Mouse (Mus musculus) CD4-positive, CD25-positive, alpha-beta regulatory T cell, adult 2 months (primary cell): ENCODE measurements at regions not wholly inside any gene's neighbourhood (a gene's known extent, or its start where the extent isn't known, plus 50 kb on each side); places are given as distances from the start of the nearest gene placed in this dataset.

ENCODE experiments used
- DNase-seq: peaks from one replicate; pipeline ENCODE4 v3.0.0-alpha.2; 2012; ENCODE audit warnings: low read depth, low spot score

DNA sequence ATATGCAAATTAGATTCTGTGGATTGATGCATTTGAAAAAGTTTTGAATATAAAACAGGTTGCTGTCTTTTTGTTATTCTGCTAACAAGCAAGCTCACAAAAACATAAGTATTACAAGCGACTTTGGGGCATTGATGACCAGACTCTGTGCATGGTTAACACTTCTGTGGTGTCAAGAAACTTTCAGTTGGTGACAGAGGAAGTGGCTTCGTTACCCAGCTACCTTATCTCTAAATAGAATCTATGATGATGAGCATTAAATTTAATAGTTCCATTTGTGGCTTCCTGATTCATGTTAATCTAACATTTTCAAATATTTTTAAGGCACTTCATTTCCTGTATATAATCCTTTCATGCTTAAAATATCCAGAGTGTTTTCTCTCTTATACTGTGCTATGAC is 100.8 kb downstream of the Tm2d1 start:
- DNase-seq = peak; percentile 69

DNA sequence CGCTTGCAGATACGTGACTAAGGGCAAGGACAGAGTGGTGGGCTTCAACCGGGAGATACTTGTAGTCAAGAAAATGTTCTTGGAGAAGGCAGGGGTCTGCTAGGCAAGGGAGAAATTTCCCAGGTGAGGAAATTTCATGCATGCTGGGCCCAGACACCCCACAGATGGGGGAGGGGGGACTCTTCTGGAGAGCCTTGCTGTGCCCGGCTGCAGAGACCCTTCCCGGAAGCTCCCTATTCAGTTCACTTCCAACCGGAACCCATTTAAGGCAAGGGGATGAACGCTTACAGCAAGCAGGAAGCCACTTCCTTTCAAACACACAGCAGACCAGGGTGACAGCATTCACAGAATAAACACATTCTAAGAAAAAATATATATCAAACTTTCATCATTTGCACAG is 124.8 kb downstream of the Tm2d1 start:
- no peak for DNase-seq

DNA sequence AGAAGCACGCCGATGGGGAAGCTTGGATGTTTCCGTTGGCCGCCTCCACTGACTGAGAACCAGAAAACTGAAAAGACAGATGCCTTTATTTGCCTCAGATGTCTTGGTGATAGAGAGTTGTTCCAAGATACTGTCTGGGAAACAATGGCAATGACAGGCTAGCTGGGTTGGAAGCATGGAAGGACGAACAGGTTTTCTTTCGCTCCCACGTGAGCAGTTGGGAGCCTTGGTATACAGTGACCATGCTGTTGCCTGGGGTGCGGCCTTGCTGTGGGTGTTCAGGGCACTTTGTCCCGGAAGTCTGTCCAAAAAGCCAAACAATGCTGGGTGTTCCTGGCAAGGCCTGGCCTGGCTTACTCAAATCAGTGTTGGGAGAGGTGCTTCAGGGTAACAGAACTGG is 125.4 kb downstream of the Tm2d1 start:
- no peak for DNase-seq

DNA sequence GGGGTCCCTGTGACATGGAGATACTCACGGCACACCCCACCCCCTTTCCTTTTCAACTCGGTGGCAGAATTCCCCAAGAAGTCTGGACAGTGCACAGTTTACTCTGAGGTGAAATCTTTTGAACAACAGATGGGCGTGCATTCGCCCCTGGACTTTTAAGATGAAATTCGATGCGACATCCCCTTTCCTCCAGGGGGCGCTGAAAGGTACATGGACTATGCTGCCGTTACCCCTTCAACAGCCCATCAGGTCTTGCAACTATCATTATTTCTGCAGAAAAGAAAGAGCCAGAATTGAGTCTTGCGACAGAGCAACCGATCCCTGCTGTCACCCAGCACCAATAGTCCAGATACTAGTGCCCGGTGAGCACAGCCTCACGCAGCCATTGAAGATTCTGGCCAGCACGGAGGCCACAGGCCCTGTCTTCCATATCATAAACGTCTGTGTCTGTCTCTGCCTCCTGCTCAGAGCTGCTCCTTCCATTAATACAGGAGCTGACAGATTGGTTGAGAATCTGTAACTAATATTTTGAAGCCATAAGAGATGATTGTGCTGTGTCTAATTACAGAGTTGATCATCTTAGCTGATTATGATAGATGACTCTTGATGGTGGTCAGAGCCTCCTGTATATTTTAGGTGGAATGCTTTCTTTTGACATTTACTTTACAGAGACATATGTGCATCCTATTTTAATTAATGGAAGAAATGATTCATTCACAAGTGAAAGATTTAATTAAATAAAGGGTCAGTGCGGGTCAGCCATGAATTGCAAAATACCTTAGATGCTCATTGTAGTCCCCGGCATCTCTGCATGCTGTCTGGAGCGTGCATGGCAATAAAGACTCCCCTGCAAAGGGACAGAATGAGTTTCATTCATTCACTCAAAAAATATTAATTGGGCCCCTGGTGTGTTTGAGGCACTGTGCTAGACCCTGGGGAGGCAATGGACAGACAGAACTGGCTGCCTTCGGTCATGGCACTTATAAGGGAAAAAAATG is 128.0 kb downstream of the Tm2d1 start:
- peak; percentile 74 for DNase-seq

DNA sequence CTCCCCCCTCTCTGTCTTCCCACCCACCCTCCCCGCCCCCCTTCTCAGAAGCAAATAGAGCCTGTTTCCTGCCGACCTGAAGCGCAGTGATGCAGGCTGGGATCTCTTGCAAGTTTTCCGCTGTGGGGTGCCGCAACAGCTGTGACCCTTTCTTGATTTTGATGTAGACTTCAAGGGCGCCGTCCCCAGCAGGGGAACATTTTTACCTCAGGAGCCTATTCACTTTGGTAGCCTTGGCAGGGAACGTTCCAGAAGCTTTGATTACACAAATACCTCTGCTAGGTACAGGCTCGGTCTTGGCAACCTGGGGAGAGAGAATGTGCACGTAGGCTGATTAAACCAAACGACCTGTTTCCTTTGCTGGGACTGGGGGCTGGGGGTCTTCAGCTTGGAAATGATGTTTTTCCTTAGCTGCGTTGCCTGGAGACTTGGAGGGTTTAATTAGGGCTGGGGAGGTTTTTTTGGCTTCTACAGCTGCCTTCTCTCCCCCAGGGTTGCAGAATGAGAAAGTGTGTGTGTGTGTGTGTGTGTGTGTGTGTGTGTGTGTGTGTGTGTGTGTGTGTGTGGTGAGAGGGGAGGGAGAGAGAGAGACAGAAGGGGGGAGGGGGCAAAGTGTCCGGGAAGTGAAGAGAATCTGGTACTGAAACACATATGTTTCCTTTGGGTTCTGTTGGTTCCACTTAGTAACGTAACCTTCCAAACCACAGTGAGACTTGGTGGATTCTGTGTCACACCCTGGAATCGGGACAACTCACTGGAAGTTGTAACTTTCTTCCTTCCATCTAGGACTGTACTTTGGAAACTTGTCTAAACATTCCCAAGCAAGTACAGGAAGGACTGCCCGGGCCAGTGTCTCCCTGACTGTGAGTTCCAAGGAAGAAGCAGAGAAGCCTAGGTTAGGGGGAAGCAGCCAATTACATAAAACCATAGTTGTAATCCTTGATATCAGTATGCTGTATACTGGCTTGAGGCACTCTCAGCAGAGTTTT is 138.9 kb downstream of the Tm2d1 start:
- peak; percentile 56 for DNase-seq

DNA sequence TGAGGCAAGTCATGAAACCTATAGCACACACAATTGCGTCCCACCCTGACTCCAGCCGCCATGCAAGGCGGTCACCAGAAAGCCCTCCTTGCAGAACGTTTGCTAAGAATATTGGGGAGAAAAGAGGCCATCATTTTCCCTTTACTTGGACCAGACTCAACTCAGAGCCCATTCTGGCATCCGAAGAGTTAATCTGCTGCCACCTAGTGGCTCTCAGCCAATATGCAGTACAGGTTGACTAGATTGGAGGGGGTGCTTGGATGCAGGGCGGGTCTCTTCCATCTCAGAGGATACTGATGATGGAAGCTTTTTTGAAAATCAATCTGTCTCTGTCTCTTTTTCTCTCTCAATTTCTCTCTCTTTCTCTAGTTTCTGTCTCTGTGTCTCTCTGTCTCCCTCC is 139.6 kb downstream of the Tm2d1 start:
- DNase-seq = peak; percentile 81

DNA sequence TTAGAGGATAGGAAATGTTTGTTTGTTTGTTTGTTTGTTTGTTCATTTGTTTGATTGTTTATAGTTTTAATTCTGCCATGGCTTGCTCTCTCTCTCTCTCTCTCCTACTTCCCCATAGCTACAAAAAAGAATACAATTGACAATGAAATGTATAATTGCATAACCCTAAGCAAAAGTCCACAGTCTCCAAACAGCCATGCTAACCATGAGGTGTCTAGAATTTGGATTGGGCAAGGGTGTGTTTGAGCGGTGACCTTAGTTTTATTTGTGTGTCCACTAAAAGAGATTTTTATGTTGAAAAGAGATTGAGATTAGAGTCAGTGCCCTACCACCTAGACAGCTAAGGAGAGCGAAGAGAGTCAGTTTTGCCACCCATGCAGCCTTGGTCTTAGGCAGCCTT is 141.2 kb downstream of the Tm2d1 start:
- no peak for DNase-seq

DNA sequence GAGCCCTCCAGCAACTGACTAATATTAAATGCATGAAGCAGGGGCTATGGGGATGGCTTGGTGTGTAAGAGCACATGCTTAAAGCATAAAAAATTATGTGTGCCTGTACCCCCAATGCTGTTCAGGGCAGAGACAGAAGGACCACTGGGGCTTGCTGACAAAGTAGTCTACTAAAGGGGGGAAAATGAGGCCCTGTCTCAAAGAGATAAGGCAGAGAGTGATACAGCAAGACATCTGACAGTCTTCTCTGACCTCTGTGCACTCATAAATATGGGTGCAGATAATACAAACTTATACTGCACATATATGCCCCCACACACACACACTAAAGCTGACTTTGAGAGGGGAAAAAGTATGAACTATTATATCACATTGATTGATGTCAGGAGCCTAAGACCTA is 142.8 kb downstream of the Tm2d1 start:
- DNase-seq = no peak

DNA sequence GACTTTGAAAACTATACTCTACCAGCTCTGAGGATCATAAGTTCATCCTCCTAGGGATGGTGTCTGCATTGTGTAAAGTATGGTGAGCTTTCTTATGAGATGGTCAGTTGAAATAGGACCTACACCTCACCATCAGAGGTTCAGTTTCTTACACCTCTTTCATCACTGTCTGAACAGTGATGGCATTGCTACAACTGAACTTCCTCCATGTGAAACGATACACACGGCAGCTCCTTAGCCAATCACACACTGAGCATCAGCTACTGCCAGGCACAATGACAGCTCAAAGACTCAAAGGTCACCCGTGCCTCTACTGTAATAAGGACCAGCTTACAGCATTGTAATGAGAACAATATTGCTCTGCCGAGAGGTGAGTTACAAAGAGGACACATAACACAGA is 145.0 kb downstream of the Tm2d1 start:
- DNase-seq = no peak

DNA sequence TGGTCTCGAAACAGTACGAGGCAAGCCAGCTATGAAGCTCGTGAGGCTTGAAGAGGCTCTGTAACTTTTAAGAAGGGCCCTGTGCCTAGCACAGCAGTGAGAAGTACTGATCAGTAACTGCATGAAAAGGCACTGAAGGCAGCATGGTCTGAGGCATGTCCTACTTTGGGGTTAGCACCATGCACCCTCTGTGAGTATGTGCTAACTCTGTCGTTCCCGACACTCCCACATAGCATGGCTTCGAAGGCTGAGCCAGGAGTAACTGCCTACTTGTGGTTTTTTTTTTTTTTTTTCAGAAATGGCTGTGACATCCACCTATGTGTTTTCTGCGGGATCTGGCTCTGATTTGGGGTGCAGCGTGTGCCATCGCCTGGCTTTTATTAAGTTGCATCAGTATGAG is 145.6 kb downstream of the Tm2d1 start:
- DNase-seq = no peak

DNA sequence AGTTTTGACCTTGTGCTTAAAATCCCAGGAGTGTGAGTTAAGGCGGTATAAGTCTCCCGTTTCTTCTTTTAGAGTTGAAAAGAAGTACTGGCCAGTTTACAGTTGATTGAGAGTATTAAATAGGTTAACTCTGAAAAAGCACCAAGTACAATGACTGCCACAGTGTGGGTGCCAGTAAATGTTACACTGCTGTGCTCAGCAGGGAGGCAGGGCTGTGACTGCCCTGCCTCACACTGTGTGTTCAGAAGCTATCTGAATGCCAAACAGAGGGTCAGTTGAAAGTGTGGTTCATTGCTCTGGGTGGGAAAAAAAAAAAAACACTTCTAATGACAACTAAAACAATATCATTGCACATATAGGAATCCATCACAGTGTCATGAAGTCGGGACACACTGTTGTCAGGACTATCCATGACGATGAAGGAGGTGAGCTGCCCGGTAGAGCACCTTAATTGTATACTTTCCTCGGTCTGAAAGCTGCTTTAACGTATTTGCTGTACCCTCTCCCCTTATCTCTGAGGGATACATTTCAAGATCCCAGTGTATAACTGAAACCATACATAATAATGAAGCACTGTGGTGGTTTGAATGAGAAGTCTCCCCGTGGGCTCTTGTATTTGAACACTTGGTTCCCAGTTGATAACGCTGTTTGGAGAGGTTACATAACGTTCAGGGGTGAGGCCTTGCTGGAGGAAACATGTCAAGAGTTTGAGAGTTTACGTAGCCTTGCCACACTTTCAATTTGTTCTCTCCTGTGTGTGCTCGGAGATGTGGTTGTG is 146.9 kb downstream of the Tm2d1 start:
- DNase-seq = no peak

DNA sequence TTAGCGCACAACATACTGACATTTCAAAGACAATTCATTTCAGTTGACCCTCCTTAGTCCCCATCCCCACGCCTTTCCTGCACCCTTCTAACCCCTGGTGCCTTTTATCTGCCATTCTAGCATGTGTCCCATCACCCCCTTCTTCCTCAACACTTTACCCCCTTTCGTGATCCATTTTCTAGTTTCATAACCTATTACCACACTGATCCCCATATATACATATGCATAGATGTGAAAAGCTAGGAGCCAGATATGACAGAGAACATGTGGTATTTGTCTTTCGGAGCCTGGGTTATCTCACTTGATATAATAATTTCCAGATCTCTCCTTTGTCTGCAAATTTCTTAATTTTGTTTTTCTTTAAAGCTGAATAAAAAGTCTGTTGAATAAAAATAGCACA is 154.9 kb downstream of the Tm2d1 start:
- DNase-seq = no peak

DNA sequence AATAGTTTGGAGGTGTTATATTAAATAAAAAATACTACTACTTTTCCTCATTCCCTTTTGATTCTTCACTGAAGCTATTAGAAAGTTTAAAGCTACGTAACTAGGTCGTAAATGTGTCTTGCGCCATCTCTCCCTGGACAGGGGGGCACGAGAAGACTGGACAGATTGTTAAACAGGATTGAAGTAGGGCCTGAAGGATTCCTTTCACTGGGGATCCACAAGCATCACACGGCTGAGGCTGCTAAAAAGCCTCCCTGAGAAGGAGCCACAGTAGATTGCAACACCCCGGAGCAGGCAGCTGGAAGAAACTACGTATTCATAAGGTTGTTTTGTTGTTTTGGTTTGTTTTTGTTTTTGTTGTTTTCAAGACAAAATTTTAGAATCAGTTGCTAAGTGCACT is 158.7 kb downstream of the Tm2d1 start:
- DNase-seq = no peak

DNA sequence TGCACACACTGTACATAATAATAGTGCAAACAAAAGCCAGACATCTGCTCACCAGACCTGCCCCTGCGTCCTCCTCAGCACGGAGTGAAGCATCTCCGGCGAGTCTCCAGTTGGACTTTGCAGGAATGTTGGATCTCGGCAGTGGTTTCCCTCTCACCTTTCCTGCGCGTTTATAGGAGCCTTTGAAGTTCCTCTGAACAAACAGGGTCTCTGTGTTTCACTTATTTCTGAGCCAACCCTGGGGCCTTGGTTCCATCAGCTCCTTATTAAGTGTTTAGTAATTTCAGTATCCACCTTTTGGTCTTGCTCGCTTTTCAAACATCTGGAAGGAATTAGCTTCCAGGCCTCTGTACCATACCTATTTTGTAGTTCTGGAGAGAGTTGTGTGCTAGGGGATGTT is 159.7 kb downstream of the Tm2d1 start:
- no peak for DNase-seq

DNA sequence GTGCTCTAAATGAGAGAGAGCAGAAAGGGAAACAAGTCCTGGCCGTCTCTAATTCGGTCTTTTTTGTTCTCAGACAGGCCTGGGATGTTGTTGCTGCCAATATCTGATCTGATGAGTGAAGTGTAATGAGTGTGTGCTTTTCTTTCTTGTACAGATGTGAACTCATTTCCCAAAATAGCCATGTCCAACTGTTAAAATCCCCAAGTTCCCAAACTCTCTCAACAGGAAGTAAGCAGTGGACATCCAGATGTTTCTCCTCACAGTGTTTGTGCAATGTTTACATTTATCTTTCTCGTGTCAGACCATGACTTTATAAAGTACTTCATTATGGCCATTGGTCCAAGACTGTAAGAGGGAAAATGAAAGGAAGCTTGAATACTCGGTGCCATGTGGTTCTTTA is 161.5 kb downstream of the Tm2d1 start:
- no peak for DNase-seq

DNA sequence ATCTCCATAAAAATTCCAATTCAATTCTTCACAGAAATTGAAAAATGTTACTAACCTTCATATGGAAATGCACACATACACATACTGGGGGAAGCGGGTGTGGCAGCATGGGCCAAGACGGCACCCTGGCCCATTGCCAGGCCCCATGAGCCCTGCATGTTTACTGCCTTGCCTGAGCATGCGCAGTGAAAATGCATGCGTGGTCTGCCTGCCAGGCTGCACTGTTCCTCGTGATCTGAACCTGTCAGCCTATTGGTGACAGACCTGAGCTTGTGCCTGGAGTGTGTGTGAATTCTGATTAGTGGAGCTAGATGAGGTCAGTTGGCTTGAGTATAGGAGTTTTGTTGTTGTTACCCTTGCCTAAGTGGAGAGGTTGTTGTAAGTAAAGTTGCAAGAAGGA is 167.9 kb downstream of the Tm2d1 start:
- DNase-seq = no peak

DNA sequence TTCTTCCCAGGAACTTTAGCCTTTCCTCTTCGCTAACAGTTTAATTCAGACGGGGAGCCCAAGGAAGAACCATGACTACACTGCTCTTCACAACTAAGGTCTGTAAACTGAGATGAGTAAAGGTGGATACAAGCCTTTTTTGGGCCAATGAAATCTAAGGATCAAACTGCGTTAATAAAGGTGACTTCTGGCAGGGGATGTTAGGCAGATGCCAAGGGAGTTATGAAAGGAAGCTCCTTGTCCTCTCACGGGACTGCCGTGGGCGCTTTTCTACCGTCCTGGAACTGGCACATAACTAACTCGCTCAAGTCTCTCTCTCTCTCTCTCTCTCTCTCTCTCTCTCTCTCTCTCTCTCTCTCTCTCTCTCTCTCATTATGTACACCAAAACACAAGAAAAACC is 175.7 kb downstream of the Tm2d1 start:
- no peak for DNase-seq

DNA sequence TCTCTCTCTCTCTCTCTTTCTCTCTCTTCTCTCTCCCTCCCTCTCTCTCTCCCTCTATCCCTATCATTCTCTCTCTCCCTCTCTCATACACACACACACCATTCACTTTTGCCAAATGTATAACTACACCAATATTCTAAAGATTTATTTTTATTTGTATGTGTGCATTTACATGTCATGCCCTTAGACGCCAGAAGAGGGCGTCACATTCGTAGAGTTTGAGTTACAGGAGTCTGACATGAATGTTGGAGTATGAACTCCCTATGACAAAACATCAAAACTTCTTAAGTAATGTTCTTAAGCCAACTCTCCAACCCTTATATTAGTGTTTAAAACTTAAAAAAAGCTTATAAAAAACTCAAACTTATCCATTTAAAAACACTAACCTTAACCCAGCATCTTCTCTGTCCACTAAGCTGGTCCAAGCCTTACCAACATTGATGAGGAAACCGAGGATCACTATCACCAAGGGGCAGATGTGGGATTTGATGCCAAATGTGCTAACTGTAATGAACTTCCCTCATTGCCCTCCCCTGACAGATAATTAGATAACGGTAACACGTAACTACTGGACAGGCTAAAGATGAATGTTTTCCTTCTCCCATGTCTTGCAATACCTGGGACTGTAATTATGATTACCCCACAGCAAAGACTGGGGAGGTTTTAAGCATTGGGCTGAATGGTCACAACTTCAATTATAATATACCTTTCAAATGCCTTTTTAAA is 176.7 kb downstream of the Tm2d1 start:
- peak; percentile 6 for DNase-seq

DNA sequence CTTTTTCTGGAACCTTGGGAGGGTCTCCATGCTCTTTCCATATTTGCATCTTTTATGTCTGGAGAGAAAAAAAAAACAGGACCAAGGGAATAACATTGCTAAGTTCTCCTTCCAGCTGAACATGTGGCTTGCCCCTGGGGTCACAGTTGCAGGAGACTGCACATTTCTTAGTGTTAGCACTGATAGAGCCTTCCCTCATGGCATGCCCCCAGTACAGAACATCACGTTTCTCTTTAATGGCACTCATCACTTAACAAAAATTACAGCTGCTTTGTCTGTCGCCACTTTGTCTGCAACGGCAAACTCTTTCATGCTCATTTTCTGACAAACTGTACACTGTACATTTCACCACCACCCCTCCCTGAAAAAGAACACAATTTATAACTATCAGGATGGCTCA is 180.0 kb downstream of the Tm2d1 start:
- no peak for DNase-seq

DNA sequence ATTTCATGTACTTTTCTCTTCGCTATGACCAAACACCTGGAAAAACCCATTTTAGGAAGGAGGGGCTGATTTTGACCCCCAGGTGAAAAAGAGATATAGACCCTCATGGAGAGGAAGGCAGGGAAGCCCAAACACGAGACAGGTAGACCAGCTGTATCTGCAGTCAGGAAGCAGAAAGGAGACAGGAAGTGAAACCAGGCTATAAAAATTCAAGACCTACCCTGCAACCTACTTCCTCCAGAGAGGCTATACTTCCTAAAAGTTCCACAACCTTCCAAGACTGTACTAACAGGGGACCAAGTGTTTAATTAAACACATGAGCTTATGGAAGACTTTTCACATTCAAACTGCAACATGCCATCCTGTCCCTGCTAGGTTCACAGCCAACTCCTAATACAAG is 180.9 kb downstream of the Tm2d1 start:
- DNase-seq = no peak

DNA sequence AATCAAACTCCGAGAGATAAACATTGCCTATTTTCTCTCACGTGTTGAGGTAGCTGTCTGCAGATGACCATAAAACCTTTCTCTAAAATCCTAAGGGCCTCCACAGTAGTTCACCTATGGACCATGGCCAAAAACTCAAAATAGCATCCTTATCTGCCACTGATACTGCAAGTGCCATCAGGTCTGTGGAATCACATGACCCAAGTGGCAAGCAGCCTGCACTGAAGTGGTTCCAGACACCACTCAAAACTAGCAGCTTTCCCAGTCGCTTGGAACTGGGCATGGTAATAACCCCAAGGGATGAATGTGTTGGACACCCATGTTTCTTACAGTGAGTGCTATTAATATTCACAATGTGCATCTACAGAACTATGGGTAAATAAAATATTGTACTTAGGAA is 182.0 kb downstream of the Tm2d1 start:
- no peak for DNase-seq
